Mouse (Mus musculus) heart, adult 8-10 months (tissue): ENCODE results near the gene Psapl1. TPM values are rescaled to one million over a fixed set of nuclear protein-coding genes. Genes with fewer than 3 reads are reported as not detected.
"Not testable (repeated sequence)": the region's sequence is repeated elsewhere in the genome, so short reads cannot be mapped to it uniquely, and the experiment has no call there.

Source experiments
- DNase-seq: peaks from one replicate; pipeline ENCODE4 v3.0.0; 2022; ENCODE audit warnings: low spot score
- total RNA-seq, 4 experiments: library from RNA; stranded (reverse); gene quantifications; 2 replicates each; pipeline ENCODE4 v1.2.4; 2022

Psapl1 gene
- total RNA-seq, 4 experiments from 2014 or later: not detected

DNA sequence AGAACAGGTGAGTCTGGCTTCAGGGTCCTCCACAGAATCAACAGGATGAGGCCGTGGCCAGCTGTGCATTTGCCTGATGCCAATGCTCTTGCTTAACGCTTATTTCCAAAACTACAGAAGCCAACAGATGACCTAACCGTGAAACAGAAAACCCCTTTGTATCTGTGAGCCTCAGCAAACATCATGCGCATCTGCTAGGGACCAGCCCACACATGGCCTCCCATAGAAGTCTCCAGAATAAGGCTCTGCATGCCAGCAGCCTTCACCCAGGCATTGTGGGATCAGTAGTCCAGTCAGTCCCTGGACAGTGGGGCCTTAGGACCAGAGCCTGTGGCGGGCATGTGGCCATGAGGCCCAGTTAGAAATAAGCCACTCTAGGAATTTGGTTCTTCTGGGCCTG is 400 bp upstream of the Psapl1 start:
- DNase-seq: no peak

DNA sequence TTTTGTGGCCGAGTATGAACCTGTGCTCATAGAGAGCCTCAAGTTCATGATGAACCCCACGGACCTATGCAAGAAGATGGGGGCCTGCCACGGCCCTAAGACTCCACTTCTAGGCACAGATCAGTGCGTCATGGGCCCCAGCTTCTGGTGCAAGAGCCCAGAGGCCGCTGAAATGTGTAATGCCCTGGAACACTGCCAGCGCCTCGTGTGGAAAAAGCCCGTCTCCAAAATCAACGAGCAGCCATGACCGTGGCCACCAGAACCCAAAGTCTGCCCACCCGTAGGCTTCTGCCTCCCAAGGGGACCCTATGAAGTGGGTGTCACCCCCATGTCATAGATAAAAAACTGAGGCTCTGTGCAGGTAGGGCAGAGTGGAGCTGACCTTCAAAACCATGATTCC is 1.6 kb downstream of the Psapl1 start:
- DNase-seq: no peak

DNA sequence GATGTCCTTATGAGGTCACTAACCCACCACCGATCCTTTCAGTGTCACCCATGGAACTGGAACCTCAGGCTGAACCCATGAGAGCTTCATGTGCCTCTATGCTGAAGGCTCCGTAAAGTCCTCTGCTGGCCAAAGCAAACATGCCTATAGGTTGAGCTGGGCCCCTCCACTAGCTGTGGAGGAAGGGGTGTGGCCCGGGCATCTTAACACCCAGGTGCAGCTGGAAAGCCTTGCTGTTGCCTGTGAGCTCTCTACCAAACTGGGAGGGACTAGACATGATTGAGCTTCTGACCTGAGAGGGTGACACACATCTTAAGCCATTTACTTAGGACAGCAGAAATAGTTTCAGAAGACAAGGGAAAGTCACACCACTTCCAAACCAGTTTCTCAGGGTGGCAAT is 5.0 kb downstream of the Psapl1 start:
- DNase-seq: no peak

DNA sequence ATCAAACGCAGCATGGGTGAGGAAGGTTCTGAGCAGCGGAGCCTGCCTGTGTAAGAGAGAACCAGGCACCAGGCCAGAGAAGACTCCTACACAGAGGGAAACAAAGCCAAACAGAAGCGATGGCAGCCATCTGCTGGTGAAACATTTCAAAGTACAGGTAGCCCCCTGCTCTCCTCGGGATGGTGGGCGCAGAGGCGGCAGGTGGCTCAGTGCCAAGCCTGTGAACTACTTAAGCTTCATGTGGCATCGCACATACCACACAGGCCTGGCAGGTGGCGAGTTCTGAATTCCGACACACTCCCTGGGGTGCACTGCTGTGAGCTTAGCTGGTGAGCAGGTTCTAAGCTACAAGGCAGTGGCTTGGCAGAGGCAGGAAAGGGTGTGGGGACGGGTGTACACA is 9.5 kb downstream of the Psapl1 start:
- no peak for DNase-seq

DNA sequence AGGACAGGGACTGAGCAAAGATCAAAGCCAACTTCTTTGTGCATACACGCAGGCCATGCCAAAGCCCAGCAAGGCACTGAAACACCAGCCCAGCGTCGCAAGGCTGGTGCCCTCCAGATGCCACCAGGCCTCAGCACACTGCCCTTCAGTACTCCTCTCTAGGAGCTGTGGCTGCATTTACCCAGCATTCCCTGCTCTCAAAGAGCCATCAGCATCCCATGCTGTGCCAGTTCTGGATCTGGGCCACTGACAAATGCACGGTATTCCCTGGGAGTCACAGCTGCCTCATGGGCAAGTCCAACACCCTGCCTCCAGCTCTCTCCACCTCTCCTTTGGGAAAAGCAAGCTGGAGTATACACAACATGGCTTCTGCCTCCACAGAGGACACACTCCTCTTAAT is 16.3 kb downstream of the Psapl1 start:
- DNase-seq: no peak

DNA sequence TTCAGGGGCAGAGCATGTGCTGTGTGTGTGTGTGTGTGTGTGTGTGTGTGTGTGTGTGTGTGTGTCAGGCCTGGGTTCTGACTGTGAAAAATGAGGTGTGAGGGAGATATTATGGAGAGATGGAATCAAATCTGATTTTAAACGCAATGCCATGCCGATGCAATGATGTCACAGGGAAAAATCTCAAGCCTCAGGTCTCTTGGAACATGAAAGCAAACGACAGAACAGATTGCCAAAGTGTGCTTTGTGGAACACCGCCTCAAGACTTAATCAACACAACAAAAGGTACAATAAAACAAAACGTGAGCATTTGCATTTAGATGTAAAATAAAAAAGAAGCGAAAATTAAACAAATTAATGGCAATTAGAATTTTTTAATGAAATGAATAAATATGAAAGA is 16.8 kb downstream of the Psapl1 start:
- no peak for DNase-seq

DNA sequence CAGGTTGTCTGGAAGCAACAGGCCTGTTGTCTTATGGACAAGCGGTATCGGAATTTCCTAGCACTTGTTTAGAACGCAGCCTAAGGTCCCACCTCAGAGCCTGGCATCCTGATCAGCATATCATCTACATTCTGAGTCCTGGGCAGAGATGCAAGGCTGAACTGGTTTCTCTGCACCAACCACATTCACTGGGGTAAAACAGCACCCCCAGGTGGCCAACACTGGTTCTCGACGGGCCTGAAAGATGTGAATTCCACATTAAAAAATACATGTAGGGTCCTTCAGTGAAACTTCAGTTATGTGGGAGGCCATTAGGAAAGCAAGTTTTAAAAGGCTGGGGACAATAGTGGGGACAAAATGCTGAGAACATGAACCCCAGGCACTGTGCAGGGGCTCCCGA is 20.0 kb downstream of the Psapl1 start:
- DNase-seq: no peak

DNA sequence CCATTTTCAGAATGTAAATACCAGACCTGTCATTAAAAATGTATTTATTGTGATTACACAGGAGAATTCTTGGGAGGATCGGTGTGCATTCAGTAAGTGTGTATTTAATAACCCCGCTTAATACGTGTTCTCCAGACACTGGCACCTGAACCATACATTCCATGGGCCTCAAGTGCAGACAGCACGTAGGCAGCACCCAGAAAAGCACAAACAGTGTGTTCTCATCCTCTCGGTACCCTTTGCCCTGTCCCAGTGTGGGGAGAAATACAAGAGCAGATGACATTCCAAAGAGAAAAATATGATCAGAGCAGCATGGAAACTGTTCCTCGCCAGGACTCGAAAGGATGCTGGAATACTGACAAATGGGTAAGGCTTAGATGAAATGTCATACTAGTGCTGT is 22.0 kb downstream of the Psapl1 start:
- no peak for DNase-seq

DNA sequence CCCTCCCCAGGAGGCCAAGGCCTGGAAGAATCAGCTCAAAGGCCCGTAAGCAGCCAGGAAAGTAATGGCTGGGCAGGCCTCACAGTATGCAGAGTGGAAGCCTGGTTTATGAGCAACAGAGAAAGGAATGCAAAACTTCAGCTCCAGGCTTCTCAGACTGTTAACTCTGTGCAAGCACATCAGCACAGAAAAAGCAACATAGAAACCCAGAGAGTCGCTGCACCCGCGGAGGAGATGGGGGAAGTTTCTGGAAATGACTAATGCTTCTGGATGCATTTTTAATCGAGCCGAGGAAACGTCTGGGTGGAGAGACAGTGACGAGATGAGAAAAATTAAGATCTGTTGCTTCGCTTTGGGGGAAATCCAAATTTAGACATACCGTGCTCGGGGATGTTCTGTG is 22.5 kb downstream of the Psapl1 start:
- no peak for DNase-seq

DNA sequence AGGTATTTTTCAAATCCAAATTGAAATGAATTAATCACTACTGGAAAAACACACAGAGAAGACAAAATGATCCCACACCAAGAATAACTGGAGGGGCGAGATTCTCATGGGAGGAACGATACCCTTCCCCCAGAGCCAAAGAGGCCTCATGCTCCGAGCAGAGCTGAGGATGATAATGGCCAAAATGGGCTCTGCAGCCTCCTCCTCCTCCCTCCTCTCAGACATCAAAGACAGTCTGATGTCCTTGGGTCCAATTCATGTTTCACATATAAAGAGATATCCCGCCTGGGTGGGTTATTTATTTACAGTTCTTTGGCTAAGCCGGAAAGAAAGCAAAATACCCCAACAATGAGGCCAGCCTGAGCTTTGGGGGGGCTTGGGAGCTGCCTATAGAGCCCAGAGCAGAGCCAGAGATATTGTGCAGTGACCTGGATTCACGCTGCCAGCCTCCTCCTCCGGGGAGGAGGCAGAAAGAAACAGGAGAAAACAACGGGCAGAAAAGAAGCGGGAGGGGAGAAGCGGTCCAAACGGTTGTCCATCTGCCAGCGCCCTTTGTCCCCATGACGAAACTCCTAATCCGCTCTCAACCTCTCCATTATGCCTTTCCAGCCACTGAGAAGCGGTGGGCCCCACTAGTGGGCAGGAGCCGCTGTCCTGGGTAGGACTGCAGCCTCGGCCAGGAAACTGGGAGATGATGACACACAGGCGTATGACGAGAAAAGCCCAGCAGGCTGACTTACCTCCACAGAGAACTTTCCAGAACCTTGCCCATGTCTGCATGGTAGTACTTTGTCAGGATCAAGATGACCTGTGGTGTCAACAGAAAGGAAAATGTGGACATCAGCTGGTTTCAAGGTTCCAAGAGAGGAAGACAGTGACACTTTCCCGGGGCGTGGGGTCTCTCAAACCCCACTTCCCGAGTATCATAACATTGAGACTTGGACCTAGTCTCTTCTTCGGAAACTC is 24.9 kb downstream of the Psapl1 start:
- DNase-seq: no peak

DNA sequence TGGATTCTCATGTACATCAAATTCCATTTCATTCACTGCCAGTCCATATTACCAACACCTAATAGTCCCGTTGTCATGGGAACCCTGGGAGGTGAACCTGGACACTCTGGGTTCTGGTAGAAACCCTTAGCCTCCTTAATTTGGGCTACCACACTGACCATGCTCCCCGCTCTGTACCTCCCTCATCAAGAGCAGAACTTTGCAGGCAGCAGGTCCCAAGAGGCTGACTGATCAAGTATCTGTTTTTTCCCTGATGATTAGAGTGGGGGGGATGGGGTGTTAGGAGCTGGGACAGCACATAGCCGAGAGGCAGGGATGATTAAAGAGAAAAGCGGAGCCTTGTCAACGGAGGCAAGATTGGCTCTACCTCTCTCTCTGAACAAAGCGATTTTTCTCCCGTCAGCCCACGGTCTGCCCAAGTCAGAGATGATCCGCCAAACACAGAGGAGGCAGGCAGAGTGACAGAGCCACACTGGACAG is 26.5 kb downstream of the Psapl1 start:
- no peak for DNase-seq

DNA sequence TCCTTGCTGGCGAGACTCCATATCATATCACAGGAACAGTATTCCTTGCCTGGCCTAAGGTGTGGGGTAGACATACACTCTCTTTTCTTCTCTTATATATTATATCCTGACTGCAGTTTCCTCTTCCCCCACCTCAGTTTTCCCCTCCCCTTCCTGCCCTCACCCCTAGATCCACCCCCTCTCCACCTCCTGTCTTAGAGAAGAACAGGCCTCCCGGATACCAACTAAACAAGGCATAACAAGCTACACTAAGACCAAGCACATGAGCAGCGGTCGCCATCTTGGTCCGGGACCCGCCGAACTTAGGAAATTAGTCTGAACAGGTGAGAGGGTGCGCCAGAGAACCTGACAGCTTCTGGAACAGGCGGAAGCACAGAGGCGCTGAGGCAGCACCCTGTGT is 33.7 kb downstream of the Psapl1 start:
- not testable (repeated sequence) for DNase-seq

DNA sequence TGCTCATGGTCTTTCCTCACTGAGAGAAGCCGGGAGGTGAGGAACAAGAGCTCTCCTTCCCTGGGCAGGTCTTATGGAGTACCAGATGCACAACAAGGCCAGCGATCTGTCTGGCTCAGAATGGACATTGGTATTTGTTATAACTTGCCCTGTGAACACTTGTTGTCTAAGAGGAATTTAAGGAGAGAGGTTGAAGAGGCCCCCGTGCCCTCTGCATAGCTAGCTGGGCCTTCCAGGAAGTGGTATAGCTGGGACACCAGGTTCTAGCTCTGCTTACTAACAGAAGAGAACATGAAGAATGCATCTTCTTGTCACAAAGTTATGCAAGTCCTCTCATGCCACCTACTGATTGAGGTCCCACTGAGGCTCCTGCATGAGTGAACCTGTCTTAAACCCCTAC is 44.2 kb downstream of the Psapl1 start:
- DNase-seq: no peak

DNA sequence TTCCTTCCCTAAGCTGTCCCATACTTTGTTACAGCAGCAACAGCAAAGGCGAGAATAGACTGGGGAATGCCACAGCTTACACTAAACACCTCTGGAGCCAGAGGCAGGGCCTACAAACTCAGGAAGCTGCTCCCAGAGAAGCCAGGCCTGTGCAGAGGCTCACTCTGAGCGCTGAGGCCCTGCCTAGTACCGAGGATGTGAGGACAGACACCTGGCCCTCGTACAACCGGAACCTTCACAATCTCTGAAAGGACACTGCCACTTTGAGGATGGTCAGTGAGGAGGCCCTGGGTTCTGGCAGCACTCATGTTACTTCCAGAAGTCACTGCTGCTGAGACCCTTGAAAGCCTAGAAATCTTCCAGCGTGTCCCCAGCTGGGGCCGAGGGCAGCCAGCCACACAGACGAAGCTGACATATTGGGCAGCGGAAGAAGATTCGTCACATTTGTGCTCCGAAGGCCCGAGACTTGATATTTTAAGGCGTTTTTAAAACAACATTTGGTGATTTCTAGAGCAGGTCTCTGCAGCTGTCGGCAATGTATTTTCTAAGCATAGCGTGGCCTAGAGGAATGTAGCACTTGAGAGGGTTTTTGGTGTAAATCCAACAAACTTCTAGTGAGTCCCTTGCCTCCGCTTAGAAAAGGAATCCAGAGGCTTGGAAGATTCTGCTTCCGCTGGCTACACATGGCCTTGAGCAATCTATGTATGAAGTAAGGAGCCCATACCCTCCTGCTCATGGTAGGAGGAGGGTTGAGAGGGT is 49.1 kb downstream of the Psapl1 start:
- DNase-seq: no peak

DNA sequence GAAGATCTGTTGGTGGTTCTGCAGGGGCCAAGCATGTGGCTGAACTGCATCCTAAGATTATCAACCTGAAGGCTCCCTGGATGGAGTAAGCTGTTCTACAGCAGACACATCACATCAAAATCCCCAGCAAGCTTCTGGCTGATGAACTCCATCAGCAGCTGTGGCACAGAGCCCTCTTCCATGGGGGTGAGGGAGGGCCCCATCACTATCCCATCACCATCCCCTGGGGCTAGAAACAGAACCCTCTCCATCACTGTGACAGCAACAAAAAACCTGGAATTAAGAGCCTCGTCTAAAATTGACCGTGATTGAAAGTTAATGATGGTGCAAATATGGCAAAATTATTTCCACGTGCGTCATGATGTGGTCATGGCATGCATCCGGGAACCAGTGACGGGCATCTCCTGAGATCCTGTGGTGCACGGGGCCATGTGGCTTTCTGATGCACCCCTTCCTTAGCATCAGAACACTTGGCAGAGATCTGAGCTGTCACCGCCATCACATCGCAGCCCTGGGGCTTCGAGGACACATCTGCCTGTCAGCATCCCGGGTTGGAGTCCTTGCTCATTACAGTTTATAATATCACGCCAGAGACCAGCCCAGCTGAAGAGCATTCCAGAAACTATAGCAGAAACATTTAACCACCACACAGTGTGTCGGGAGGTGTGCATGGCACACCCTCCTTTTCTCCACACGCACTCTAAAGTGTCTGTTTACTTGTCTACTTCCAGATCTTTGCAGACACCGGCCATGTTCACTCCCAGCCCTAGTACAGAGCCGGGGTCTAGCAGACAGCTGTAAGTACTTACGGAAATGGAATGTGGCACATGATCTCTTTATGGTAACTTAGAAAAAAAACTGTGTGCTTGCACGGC is 51.1 kb downstream of the Psapl1 start:
- no peak for DNase-seq

Other genes starting within 250 kb of the Psapl1 start
- 1 to 10 TPM; 5.0 to 9.4 (median 7.6) TPM for gene Sorcs2, start 194.1 kb downstream of the Psapl1 start, total RNA-seq